Mouse (Mus musculus): ENCODE results near the gene Gm13212. TPM values are rescaled to one million over a fixed set of nuclear protein-coding genes. Genes with fewer than 3 reads are reported as not detected.
"Not testable (repeated sequence)": the region's sequence is repeated elsewhere in the genome, so short reads cannot be mapped to it uniquely, and the experiment has no call there.

Gene Gm13212
- 0.56 and 0.62 TPM in 2 replicates for polyA plus RNA-seq (2014; fragmentation: Nextera tagmentation; extraction: Ambion mirVana)

DNA sequence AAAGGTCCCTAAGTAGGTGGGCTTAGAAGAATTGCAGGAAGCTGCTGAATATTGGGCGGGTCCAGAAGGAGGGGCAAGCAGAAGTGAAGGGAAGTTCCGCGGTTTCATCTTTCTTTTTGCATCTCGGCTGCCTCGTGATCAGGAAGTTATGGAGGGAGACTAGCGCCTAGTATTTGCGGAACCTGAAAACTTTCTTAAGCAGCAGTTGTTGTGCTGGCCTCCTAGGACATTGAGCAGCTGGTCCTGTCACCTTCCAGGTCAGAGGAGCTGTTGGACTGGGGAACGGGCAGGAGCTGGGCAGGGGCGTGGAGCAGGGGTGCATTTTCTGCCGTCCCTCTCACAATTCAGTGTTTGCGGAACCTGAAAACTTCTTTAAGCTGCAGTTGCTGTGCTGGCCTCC lies at the start of gene Gm13212:
TSS of gene Gm13212 (plus strand) at position 89 of the 400 bp plus-strand sequence.
- not testable (repeated sequence) for H3K27me3 ChIP-seq (ENCODE audit: control insufficient read depth, insufficient read depth, low read length); ATAC-seq (ENCODE audit: low FRiP score); H3K4me2 ChIP-seq; H3K36me3 ChIP-seq (ENCODE audit: control insufficient read depth, insufficient read depth, low read length); H3K9ac ChIP-seq (ENCODE audit: low read length); H3K4me1 ChIP-seq (ENCODE audit: control insufficient read depth, insufficient read depth, low read length); DNase-seq (ENCODE audit: low spot score, missing footprints); H3K9me3 ChIP-seq (ENCODE audit: control insufficient read depth, low read length); H3K4me3 ChIP-seq (ENCODE audit: low read depth, low read length); H3K27ac ChIP-seq (ENCODE audit: low read depth, low read length)
- WGBS = 16% methylated on average over 11 of the region's 11 CpGs

GRCm38 (mm10) chr4:145543861-145544260 lies 41.1 kb upstream of the Gm13212 start:
- 86% methylated on average over 5 of the region's 5 CpGs for WGBS
- not testable (repeated sequence) for H3K27me3 ChIP-seq (ENCODE audit: control insufficient read depth, insufficient read depth, low read length); H3K36me3 ChIP-seq (ENCODE audit: control insufficient read depth, insufficient read depth, low read length); H3K4me2 ChIP-seq; DNase-seq (ENCODE audit: low spot score, missing footprints); ATAC-seq (ENCODE audit: low FRiP score); H3K9ac ChIP-seq (ENCODE audit: low read length); H3K27ac ChIP-seq (ENCODE audit: low read depth, low read length); H3K9me3 ChIP-seq (ENCODE audit: control insufficient read depth, low read length); H3K4me3 ChIP-seq (ENCODE audit: low read depth, low read length); H3K4me1 ChIP-seq (ENCODE audit: control insufficient read depth, insufficient read depth, low read length)

DNA sequence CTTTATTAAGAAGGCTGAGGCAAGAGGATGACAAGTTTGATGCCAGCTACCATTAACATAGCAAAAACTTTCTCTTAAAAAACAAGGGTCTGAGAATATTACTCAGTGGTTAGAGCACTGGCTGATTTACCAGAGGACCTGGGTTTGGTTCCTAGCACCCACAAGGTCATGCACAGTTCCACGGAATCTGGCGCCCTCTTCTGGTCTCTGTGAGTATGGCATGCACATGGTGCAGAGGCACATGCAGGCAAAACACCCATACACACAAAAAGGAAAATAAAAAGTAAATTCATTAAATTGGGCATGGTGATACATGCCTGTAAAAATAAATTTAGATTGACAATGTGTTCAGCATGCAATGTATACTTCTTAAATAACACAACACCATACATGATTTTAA lies 39.9 kb upstream of the Gm13212 start:
- H3K36me3 ChIP-seq (ENCODE audit: control insufficient read depth, insufficient read depth, low read length); H3K27me3 ChIP-seq (ENCODE audit: control insufficient read depth, insufficient read depth, low read length); H3K27ac ChIP-seq (ENCODE audit: low read depth, low read length); ATAC-seq (ENCODE audit: low FRiP score); H3K9ac ChIP-seq (ENCODE audit: low read length); H3K4me1 ChIP-seq (ENCODE audit: control insufficient read depth, insufficient read depth, low read length); DNase-seq (ENCODE audit: low spot score, missing footprints); H3K4me3 ChIP-seq (ENCODE audit: low read depth, low read length); H3K4me2 ChIP-seq; H3K9me3 ChIP-seq (ENCODE audit: control insufficient read depth, low read length): not testable (repeated sequence)
- 28% methylated on average over 2 of the region's 2 CpGs for WGBS

GRCm38 (mm10) chr4:145545734-145546349 lies 39.1 kb upstream of the Gm13212 start:
- 76% methylated on average over 6 of the region's 6 CpGs for WGBS
- not testable (repeated sequence) for H3K4me1 ChIP-seq (ENCODE audit: control insufficient read depth, insufficient read depth, low read length); H3K36me3 ChIP-seq (ENCODE audit: control insufficient read depth, insufficient read depth, low read length); H3K9ac ChIP-seq (ENCODE audit: low read length); H3K27me3 ChIP-seq (ENCODE audit: control insufficient read depth, insufficient read depth, low read length); H3K4me3 ChIP-seq (ENCODE audit: low read depth, low read length); ATAC-seq (ENCODE audit: low FRiP score); H3K4me2 ChIP-seq; H3K27ac ChIP-seq (ENCODE audit: low read depth, low read length); DNase-seq (ENCODE audit: low spot score, missing footprints)
- H3K9me3 ChIP-seq (ENCODE audit: control insufficient read depth, low read length) = peaks cover 13% of the 10 kb centered on the region

GRCm38 (mm10) chr4:145546477-145546876 lies 38.5 kb upstream of the Gm13212 start:
- WGBS = 86% methylated on average over 3 of the region's 3 CpGs
- not testable (repeated sequence) for DNase-seq (ENCODE audit: low spot score, missing footprints); H3K27ac ChIP-seq (ENCODE audit: low read depth, low read length); H3K27me3 ChIP-seq (ENCODE audit: control insufficient read depth, insufficient read depth, low read length); H3K36me3 ChIP-seq (ENCODE audit: control insufficient read depth, insufficient read depth, low read length); H3K4me1 ChIP-seq (ENCODE audit: control insufficient read depth, insufficient read depth, low read length); H3K4me2 ChIP-seq; H3K9ac ChIP-seq (ENCODE audit: low read length); H3K4me3 ChIP-seq (ENCODE audit: low read depth, low read length)
- ATAC-seq (ENCODE audit: low FRiP score) = peak; percentile 72; the same call in 1 of the 2 replicates
- peaks cover 14% of the 10 kb centered on the region for H3K9me3 ChIP-seq (ENCODE audit: control insufficient read depth, low read length)

- DNase-seq (ENCODE audit: low spot score, missing footprints) (no peak), ATAC-seq (ENCODE audit: low FRiP score) (no peak)
- H3K4me2 ChIP-seq = no peak overlapping the region
- H3K4me1 ChIP-seq (ENCODE audit: control insufficient read depth, insufficient read depth, low read length) = no peaks in the 10 kb centered on the region
- no peak overlapping the region for H3K4me3 ChIP-seq (ENCODE audit: low read depth, low read length)
- H3K9me3 ChIP-seq (ENCODE audit: control insufficient read depth, low read length) = peaks cover 29% of the 10 kb centered on the region
- H3K36me3 ChIP-seq (ENCODE audit: control insufficient read depth, insufficient read depth, low read length) = no peaks in the 10 kb centered on the region
- H3K27me3 ChIP-seq (ENCODE audit: control insufficient read depth, insufficient read depth, low read length) = no peaks in the 10 kb centered on the region
- no peak overlapping the region for H3K27ac ChIP-seq (ENCODE audit: low read depth, low read length)
- WGBS = 65% methylated on average over 1 of the region's 1 CpGs
- H3K9ac ChIP-seq (ENCODE audit: low read length) = no peak overlapping the region
Measured at GRCm38 (mm10) chr4:145556680-145557079, 28.3 kb upstream of the Gm13212 start.

GRCm38 (mm10) chr4:145559505-145560099 lies 25.4 kb upstream of the Gm13212 start:
- H3K36me3 ChIP-seq (ENCODE audit: control insufficient read depth, insufficient read depth, low read length) = no peaks in the 10 kb centered on the region
- no peak for DNase-seq (ENCODE audit: low spot score, missing footprints)
- no peak for ATAC-seq (ENCODE audit: low FRiP score)
- no peaks in the 10 kb centered on the region for H3K27me3 ChIP-seq (ENCODE audit: control insufficient read depth, insufficient read depth, low read length)
- no peak overlapping the region for H3K4me3 ChIP-seq (ENCODE audit: low read depth, low read length)
- no peaks in the 10 kb centered on the region for H3K4me1 ChIP-seq (ENCODE audit: control insufficient read depth, insufficient read depth, low read length)
- H3K9me3 ChIP-seq (ENCODE audit: control insufficient read depth, low read length) = peaks cover 28% of the 10 kb centered on the region
- no peak overlapping the region for H3K27ac ChIP-seq (ENCODE audit: low read depth, low read length)
- WGBS = 43% methylated on average over 3 of the region's 3 CpGs
- no peak overlapping the region for H3K9ac ChIP-seq (ENCODE audit: low read length)
- H3K4me2 ChIP-seq = no peak overlapping the region

GRCm38 (mm10) chr4:145564111-145564821 lies 20.7 kb upstream of the Gm13212 start:
- DNase-seq (ENCODE audit: low spot score, missing footprints) (no peak), ATAC-seq (ENCODE audit: low FRiP score) (no peak)
- no peaks in the 10 kb centered on the region for H3K36me3 ChIP-seq (ENCODE audit: control insufficient read depth, insufficient read depth, low read length)
- H3K4me3 ChIP-seq (ENCODE audit: low read depth, low read length) = no peak overlapping the region
- H3K4me1 ChIP-seq (ENCODE audit: control insufficient read depth, insufficient read depth, low read length) = no peaks in the 10 kb centered on the region
- no peak overlapping the region for H3K27ac ChIP-seq (ENCODE audit: low read depth, low read length)
- peaks cover 19% of the 10 kb centered on the region for H3K9me3 ChIP-seq (ENCODE audit: control insufficient read depth, low read length)
- H3K9ac ChIP-seq (ENCODE audit: low read length) = no peak overlapping the region
- no peaks in the 10 kb centered on the region for H3K27me3 ChIP-seq (ENCODE audit: control insufficient read depth, insufficient read depth, low read length)
- H3K4me2 ChIP-seq = no peak overlapping the region
- 65% methylated on average over 3 of the region's 3 CpGs for WGBS

DNA sequence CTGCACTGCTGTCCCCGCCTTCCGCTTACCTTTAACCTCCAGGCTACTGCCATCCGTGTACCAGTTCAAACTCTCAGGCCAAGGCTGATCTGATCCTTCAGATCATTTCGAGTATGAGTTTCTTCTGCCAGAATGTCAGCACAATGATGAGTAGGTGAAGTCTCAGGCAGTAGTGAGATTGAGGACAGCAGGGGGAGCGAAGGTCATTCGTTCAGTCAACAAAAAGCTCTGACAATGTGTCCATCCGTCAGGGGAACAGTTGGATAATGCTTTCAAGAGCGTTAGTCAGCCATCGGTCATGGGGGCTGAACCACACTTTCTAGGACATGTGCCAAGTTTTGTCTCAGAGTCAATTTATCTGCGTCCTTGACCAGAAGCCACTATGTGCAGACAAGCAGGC lies 14.5 kb upstream of the Gm13212 start:
- H3K4me2 ChIP-seq; ATAC-seq (ENCODE audit: low FRiP score); H3K4me3 ChIP-seq (ENCODE audit: low read depth, low read length); H3K27ac ChIP-seq (ENCODE audit: low read depth, low read length); DNase-seq (ENCODE audit: low spot score, missing footprints); H3K4me1 ChIP-seq (ENCODE audit: control insufficient read depth, insufficient read depth, low read length); H3K36me3 ChIP-seq (ENCODE audit: control insufficient read depth, insufficient read depth, low read length); H3K9ac ChIP-seq (ENCODE audit: low read length); H3K27me3 ChIP-seq (ENCODE audit: control insufficient read depth, insufficient read depth, low read length): not testable (repeated sequence)
- H3K9me3 ChIP-seq (ENCODE audit: control insufficient read depth, low read length) = peaks cover 16% of the 10 kb centered on the region; the same call in 1 of the 2 replicates
- WGBS = 78% methylated on average over 6 of the region's 10 CpGs
